Mouse (Mus musculus) layer of hippocampus, postnatal 25 days (tissue): ENCODE measurements around the gene Rcor1. TPM values are rescaled to one million over a fixed set of nuclear protein-coding genes. Genes with fewer than 3 reads are reported as not detected.

Source experiments
- DNase-seq, 2 experiments: peaks; one replicate each; pipeline ENCODE4 v3.0.0; 2022; ENCODE audit warnings: mixed read lengths in 2 of 2, low spot score in 1 of 2; ENCODE audit errors: extremely low spot score in 1 of 2
- total RNA-seq, 2 experiments: library from RNA; stranded (reverse); gene quantifications; 2 replicates each; pipeline ENCODE4 v1.2.3; 2021

Gene Rcor1
- 10 to 100 TPM; 16.8 to 17.9 TPM for total RNA-seq

- DNase-seq, result peak; percentile 94 to 95
These were observed at the start of gene Rcor1 for GRCm38 (mm10) chr12:111038976-111039612. Gene Rcor1 (plus strand): TSS chr12:111039351.

GRCm38 (mm10) chr12:110989409-110989808 is 49.7 kb upstream of the Rcor1 start:
- DNase-seq, result no peak

- no peak for DNase-seq
These were observed 48.7 kb upstream of the Rcor1 start for GRCm38 (mm10) chr12:110990500-110990899.

GRCm38 (mm10) chr12:110991361-110992127 is 47.6 kb upstream of the Rcor1 start:
- DNase-seq, result peak; percentile 29 to 55

DNA sequence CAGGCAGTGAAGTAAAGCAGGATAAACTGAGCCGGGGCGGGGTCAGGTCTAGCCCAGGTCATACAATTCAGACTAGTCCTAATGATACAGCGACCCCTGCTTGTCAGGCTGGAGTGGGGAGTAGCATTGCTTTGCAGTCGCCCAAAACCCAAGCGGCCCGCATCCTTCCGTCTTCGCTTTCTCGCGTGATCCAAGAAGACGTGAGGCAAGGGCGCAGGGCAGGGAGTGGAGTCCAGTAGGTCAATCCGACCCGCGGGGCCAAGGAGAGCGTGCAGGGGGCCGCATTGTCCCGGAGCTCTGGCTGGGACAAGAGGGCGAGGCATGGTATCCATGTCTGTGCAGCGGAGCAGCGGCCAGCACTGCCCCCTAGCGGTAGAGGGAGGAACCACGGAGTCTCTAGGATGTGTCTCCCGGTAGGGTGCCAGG is 47.0 kb upstream of the Rcor1 start:
- DNase-seq, result peak; percentile 85 to 96

DNA sequence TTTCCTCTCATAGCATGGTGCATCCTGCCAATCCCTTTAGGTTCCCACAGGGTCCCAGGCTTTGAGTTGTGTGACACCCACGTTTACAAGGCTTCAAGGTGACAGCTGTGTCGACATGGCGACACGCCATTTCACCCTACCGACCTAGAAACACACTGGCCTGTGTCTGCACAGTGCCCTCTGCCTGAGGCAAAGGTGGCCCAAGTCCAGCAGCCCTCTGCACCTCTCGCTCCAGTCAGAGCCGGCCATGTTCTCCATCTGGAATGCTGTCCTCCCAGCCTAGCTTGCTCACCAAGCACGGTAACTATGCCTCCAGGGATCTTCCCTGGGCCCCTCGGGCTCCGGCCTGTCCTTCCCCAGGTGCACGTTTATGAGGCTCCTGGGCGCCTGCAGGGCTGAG is 46.4 kb upstream of the Rcor1 start:
- no peak for DNase-seq

GRCm38 (mm10) chr12:110993226-110993625 is 45.9 kb upstream of the Rcor1 start:
- no peak for DNase-seq

DNA sequence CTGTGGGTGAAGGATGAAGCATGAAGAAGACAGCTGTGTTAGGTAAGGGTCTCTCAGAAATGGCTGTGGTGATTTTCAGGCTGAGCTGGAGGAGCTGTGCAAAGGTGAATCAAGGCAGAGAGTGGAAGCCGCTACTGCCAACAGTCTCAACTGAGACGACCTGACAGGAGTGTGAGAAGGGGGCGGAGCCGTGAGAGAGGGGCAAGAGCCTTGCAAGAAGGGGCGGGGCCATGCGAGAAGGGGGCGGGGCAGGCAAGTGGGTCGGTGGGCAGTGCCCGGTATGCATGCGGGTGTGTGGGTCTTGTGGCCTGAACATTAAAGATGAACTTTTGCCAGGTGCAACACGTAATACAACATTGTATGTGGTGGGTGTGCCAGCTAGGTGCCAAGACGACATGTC is 44.5 kb upstream of the Rcor1 start:
- DNase-seq, result no peak

GRCm38 (mm10) chr12:110998092-110998491 is 41.1 kb upstream of the Rcor1 start:
- no peak for DNase-seq

DNA sequence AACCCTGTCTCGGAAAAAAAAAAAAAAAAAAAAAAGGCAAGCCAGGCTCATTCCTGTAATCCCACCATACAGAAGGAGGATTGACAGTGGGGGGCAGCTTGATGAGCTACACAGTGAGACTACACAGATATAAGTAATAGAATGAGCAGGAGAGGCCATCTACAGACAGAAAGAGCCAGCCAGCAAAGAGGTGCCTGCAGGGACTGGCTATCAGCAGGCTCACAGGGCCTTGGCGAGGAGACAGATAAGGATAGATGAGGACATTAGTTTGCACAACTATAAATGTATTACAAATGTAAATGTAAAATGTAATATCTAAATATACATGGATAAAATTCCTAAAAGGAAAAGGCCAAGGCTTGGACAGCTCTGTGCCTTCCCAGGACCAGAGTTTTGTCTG is 39.3 kb upstream of the Rcor1 start:
- no peak for DNase-seq

- DNase-seq, result no peak
These were observed 38.2 kb upstream of the Rcor1 start for GRCm38 (mm10) chr12:111000956-111001355.

- DNase-seq, result no peak
These were observed 35.0 kb upstream of the Rcor1 start for GRCm38 (mm10) chr12:111004142-111004541.

DNA sequence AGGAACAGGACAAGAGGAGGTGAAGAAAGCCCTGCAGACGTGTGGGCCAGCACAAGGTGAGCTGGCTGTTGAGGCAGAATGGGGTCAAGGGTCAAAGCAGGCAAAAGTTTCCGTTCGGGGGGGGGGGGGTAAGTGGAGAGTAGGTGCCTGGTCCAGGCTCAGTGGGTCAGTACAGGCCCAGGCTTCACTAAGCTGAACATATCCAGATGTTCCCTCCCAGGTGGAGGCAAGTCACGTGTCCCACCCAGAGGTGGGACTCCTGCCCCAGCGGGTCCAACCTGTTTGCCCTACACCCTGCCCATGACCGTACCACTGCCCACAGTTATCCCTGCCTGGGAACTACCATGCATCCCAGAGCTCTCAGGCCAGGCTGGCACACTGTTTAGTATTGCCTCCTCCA is 33.3 kb upstream of the Rcor1 start:
- no peak for DNase-seq

- no peak for DNase-seq
These were observed 32.8 kb upstream of the Rcor1 start for GRCm38 (mm10) chr12:111006339-111006738.

- DNase-seq, result no peak
These were observed 31.7 kb upstream of the Rcor1 start for GRCm38 (mm10) chr12:111007134-111008103.

DNA sequence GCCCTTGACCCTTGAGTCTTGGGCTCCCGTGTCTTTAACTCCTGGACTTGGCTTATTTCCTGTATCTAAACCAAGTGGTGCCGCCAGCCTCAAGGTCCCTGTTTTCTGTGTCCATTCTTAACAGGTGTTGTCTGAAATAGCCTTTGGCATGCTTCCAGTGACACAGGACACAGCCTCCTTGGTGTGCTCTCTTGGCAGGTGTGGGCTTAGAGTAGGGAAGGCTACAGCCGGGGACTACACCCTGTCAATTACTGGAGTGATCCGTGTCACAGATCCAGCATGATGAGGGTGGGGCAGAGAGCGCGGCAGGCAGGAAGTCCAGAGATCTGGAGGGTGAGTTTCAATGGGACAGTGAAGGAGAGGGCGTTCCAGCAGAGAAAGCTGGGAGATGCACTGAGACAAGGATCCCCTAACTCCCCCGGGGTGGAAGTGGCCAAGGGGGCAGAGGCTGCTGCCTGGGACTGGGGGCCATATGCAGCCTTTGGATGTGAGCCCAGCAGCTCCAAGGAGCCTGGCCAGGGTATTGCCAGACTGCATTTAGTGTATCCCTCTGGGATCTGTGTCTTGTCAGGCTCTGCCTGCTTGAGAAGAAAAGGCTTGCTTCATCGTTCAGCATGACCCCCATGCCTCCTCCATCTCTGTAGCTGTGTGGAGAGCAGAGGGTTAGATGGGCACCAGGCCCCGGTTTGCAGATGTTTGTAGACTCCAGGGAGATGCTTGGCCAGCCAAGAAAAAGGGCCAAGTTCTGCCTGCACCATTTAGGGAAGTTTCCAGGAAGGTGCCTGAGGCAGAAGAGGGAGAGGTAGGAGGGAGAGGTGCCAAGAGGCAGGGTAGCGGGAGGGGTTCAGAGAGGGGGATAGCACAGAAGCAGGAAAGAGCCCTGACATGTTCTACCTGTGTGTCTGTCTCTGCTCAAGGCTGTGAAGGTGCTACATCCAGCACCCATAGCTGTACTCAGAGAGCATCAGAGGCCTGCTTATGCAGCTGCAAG is 30.4 kb upstream of the Rcor1 start:
- no peak for DNase-seq

DNA sequence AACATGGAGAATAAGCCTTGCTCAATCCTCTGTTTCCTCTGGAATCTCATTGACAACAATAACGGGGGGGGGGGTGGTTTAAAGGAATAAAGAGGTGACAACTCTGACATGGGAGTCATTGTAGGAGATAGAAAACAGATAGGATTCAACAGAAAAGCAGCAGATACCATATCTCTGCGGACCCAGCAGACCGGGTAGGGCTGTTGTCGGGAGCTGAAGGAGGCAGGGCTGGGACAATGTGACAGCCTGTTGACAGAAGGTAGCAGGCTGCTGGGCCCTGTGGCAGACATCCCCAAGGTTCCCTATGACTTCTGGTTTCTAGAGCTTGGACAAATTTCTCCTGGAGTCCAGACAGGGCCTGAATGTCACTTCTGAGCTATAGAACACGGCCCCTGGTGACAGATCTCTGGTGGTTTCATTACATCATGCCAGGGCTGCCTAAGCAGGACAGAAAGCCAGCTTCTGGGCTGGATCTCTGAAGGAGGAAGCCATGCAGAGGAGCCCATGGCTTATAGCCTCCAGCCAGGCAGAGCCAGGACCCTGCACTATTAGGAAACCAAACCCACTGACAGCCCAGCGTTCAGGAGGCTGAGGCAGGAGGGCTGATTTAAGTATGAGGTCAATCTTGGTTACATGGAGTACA is 29.4 kb upstream of the Rcor1 start:
- DNase-seq, result no peak

GRCm38 (mm10) chr12:111016807-111017206 is 22.3 kb upstream of the Rcor1 start:
- no peak for DNase-seq

- DNase-seq, result no peak
These were observed 21.1 kb upstream of the Rcor1 start for GRCm38 (mm10) chr12:111018068-111018467.
